ENCODE assay signal across 10 mouse cellular contexts in genomic region chr15:51591406-51592068, GRCm38 (mm10).
DNase-seq lines count a peak whose midpoint lies in the region; ATAC-seq and TF ChIP-seq lines count a peak whose summit lies in the region.
"Had no signal": no experiment of that assay in that cellular context is flagged by ENCODE, and none has a peak within 500 bp of the region (broad histone marks: within the 10 kb centered on the region; RNA-seq: fewer than 3 reads in every experiment).

No protein-coding gene starts in this region.

- no peak overlapping the region for H3K27ac ChIP-seq in forebrain, embryonic 13.5 days
- H3K27ac ChIP-seq in forebrain, embryonic 10.5 days: no peak overlapping the region
- H3K27ac ChIP-seq in intestine, postnatal 0 days (ENCODE audit: low read depth, low read length): no peak overlapping the region
- no peak overlapping the region for H3K27ac ChIP-seq in stomach, embryonic 14.5 days (ENCODE audit: low read length)
- H3K27ac ChIP-seq: neural tube, embryonic 13.5 days had no signal

- peak; percentile 62 for ATAC-seq in forebrain, embryonic 13.5 days
- no peak for ATAC-seq in intestine, postnatal 0 days
- ATAC-seq in stomach, embryonic 14.5 days (ENCODE audit: insufficient number of reproducible peaks, insufficient read depth, low FRiP score, low read depth): no peak

- no peak for TF ChIP-seq CTCF in intestine, postnatal 0 days (IDR thresholded peaks at IDR 0.05; ENCODE audit: low read depth)

- H3K36me3 ChIP-seq in forebrain, embryonic 13.5 days (ENCODE audit: poor library complexity, severe bottlenecking): no peaks in the 10 kb centered on the region
- no peaks in the 10 kb centered on the region for H3K36me3 ChIP-seq in forebrain, embryonic 10.5 days (replicated peaks)
- H3K36me3 ChIP-seq in intestine, postnatal 0 days (ENCODE audit: control insufficient read depth, insufficient read depth): no peaks in the 10 kb centered on the region
- H3K36me3 ChIP-seq in stomach, embryonic 14.5 days (ENCODE audit: control insufficient read depth, insufficient read depth, low read length): no peaks in the 10 kb centered on the region
- H3K36me3 ChIP-seq: neural tube, embryonic 13.5 days had no signal

- H3K9ac ChIP-seq in forebrain, embryonic 13.5 days: no peak overlapping the region
- H3K9ac ChIP-seq in intestine, postnatal 0 days (ENCODE audit: low read depth, low read length): no peak overlapping the region
- 0 out of 2 replicates have a peak overlapping the region, but pooled peaks have one; percentile 14 for H3K9ac ChIP-seq in stomach, embryonic 14.5 days (replicated peaks; ENCODE audit: low read depth, low read length)
- H3K9ac ChIP-seq: neural tube, embryonic 13.5 days had no signal

- H3K4me2 ChIP-seq in forebrain, embryonic 13.5 days: peak overlapping the region; percentile 16
- H3K4me2 ChIP-seq in intestine, postnatal 0 days (replicated peaks; ENCODE audit: low read depth): peak overlapping the region; percentile 32; the same call in 1 of the 2 replicates
- H3K4me2 ChIP-seq in stomach, embryonic 14.5 days (replicated peaks; ENCODE audit: low read depth, low read length): peak overlapping the region; percentile 27; the same call in 1 of the 2 replicates
- H3K4me2 ChIP-seq: neural tube, embryonic 13.5 days had no signal

- H3K9me3 ChIP-seq in forebrain, embryonic 13.5 days (replicated peaks): no peaks in the 10 kb centered on the region
- no peaks in the 10 kb centered on the region for H3K9me3 ChIP-seq in forebrain, embryonic 10.5 days
- no peaks in the 10 kb centered on the region for H3K9me3 ChIP-seq in intestine, postnatal 0 days (ENCODE audit: control insufficient read depth)
- H3K9me3 ChIP-seq in stomach, embryonic 14.5 days (ENCODE audit: control insufficient read depth, low read depth, low read length): no peaks in the 10 kb centered on the region
- H3K9me3 ChIP-seq: neural tube, embryonic 13.5 days had no signal

- no peak for DNase-seq in forebrain, embryonic 10.5 days (ENCODE audit: extremely low spot score, low spot score)
- peak; percentile 13 for DNase-seq in right cerebral cortex, adult 18-20 months
- DNase-seq in right cerebral cortex, adult 2 months (ENCODE audit: low spot score in 2 of 2): no peak
- DNase-seq in layer of hippocampus, adult 8-10 months (ENCODE audit: low spot score in 2 of 2): no peak
- DNase-seq in cerebellum, adult 8-10 months: no peak
- DNase-seq: cerebellum, adult 11-12 months had no signal

- no peaks in the 10 kb centered on the region for H3K27me3 ChIP-seq in forebrain, embryonic 13.5 days
- H3K27me3 ChIP-seq in forebrain, embryonic 10.5 days (ENCODE audit: poor library complexity, severe bottlenecking): no peaks in the 10 kb centered on the region
- H3K27me3 ChIP-seq in intestine, postnatal 0 days (replicated peaks; ENCODE audit: control insufficient read depth, insufficient read depth, low read length): no peaks in the 10 kb centered on the region
- H3K27me3 ChIP-seq in stomach, embryonic 14.5 days (ENCODE audit: control insufficient read depth, insufficient read depth, low read length): no peaks in the 10 kb centered on the region
- H3K27me3 ChIP-seq: neural tube, embryonic 13.5 days had no signal

- H3K4me3 ChIP-seq in forebrain, embryonic 13.5 days: 0 out of 2 replicates have a peak overlapping the region, but pooled peaks have one; percentile 1
- no peak overlapping the region for H3K4me3 ChIP-seq in forebrain, embryonic 10.5 days
- H3K4me3 ChIP-seq in intestine, postnatal 0 days (ENCODE audit: low read depth, low read length): no peak overlapping the region
- no peak overlapping the region for H3K4me3 ChIP-seq in stomach, embryonic 14.5 days (ENCODE audit: low read depth, low read length)
- H3K4me3 ChIP-seq: neural tube, embryonic 13.5 days had no signal

- peaks cover 9% of the 10 kb centered on the region for H3K4me1 ChIP-seq in forebrain, embryonic 13.5 days
- peaks cover 14% of the 10 kb centered on the region for H3K4me1 ChIP-seq in forebrain, embryonic 10.5 days
- H3K4me1 ChIP-seq in intestine, postnatal 0 days (replicated peaks; ENCODE audit: control insufficient read depth, insufficient read depth, low read length): no peaks in the 10 kb centered on the region
- no peaks in the 10 kb centered on the region for H3K4me1 ChIP-seq in stomach, embryonic 14.5 days (ENCODE audit: control insufficient read depth, insufficient read depth, low read length)

- 48% methylated on average over 17 of the region's 17 CpGs for WGBS in forebrain, embryonic 13.5 days
- 61% methylated on average over 17 of the region's 17 CpGs for WGBS in forebrain, embryonic 10.5 days
- 47% methylated on average over 17 of the region's 17 CpGs for WGBS in intestine, postnatal 0 days
- 49% methylated on average over 17 of the region's 17 CpGs for WGBS in stomach, embryonic 14.5 days
